Mouse (Mus musculus) G1E (cell line): ENCODE measurements at regions not wholly inside any gene's neighbourhood (a gene's known extent, or its start where the extent isn't known, plus 50 kb on each side); places are given as distances from the start of the nearest gene placed in this dataset.

Source experiments
- ATAC-seq: 2 replicates; pipeline ENCODE4 v1.8.0; 2016; ENCODE audit warnings: mild to moderate bottlenecking; ENCODE audit not compliant: insufficient number of reproducible peaks, poor library complexity, low FRiP score, severe bottlenecking; ENCODE audit errors: extremely low read depth
- DNase-seq: peaks from one replicate; pipeline ENCODE4 v3.0.0; 2012; ENCODE audit warnings: low spot score
- H3K27me3 ChIP-seq: 2 replicates; pipeline ENCODE4 v1.6.1; 2012; ENCODE audit warnings: mild to moderate bottlenecking, low read length, inconsistent platforms; ENCODE audit not compliant: insufficient read depth
- H3K36me3 ChIP-seq: replicated peaks from 2 replicates; pipeline ENCODE3; 2012; ENCODE audit warnings: mild to moderate bottlenecking, inconsistent platforms
- H3K4me1 ChIP-seq: 2 replicates; pipeline ENCODE4 v1.6.1; 2012; ENCODE audit warnings: low read depth, low read length, inconsistent platforms, mixed read lengths; ENCODE audit not compliant: insufficient read depth
- H3K4me3 ChIP-seq: 2 replicates; pipeline ENCODE4 v1.5.1; 2012; ENCODE audit warnings: low read depth, mild to moderate bottlenecking, inconsistent platforms, low read length, moderate library complexity, mixed read lengths
- H3K9me3 ChIP-seq: replicated peaks from 2 replicates; pipeline ENCODE4 v1.6.1; 2012; ENCODE audit warnings: inconsistent platforms
- CTCF ChIP-seq: IDR thresholded peaks from 2 replicates; pipeline ENCODE4 v1.5.1; 2012; ENCODE audit warnings: low read depth, low read length, inconsistent platforms, mixed read lengths
- GATA1 ChIP-seq: IDR thresholded peaks from 2 replicates; pipeline ENCODE4 v1.6.1; 2012; ENCODE audit warnings: borderline replicate concordance, low read length, inconsistent platforms, mixed read lengths
- GATA2 ChIP-seq: IDR thresholded peaks from 2 replicates; pipeline ENCODE4 v1.6.1; 2012; ENCODE audit warnings: low read depth, low read length, inconsistent platforms, borderline replicate concordance
- POLR2AphosphoS5 ChIP-seq: IDR thresholded peaks from 2 replicates; pipeline ENCODE4 v1.6.1; 2012; ENCODE audit warnings: low read depth, low read length, inconsistent platforms; ENCODE audit not compliant: insufficient replicate concordance
- TAL1 ChIP-seq: conservative IDR thresholded peaks from 2 replicates; pipeline ENCODE4 v1.6.1; 2012; ENCODE audit warnings: low read depth, low read length, inconsistent platforms, mixed read lengths

DNA sequence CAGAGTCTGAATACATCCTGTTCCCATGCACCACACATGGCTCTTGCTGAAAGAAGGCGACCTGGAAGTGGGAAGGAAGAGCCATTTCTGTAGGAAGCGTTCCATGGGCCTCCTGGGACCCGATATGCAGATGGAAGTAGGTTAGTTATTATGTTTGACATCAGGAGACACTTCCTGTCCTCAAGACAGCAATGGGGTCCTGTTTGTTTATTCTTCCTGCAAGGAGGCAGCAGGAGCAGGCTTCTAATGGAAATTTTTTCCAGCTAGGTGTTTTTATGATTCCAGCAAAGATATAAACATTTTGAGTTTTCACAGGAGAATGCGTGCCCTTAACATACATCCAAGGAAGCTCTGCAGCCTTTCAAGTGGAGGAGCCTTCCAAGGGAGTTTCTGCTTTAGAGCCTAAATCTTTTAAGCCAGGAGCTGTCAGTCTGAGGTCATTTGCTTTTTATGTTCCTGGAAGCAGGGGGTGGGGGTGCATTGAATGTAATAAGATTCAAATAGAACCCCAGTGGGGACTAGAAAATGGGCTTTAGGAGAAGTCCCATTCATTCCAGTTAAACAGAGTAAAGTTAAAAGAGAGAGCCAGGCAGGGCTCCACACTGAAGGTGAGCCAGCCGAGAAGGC is 146.9 kb downstream of the Kcnj2 start:
- H3K27me3 ChIP-seq: no peaks in the 10 kb centered on the region
- TF ChIP-seq CTCF (no peak), GATA2 (no peak), GATA1 (no peak), POLR2AphosphoS5 (no peak), TAL1 (no peak)
- no peaks in the 10 kb centered on the region for H3K4me1 ChIP-seq
- H3K9me3 ChIP-seq: peaks cover 23% of the 10 kb centered on the region
- H3K4me3 ChIP-seq: no peak overlapping the region
- DNase-seq (no peak), ATAC-seq (no peak)
- H3K36me3 ChIP-seq: no peaks in the 10 kb centered on the region

GRCm38 (mm10) chr11:111215006-111215405 is 149.0 kb downstream of the Kcnj2 start:
- no peak for DNase-seq
- Histone ChIP-seq H3K9me3 (peaks cover 23% of the 10 kb centered on the region), H3K4me1 (no peaks in the 10 kb centered on the region), H3K36me3 (no peaks in the 10 kb centered on the region), H3K4me3 (no peak overlapping the region), H3K27me3 (no peaks in the 10 kb centered on the region)
- TF ChIP-seq GATA2 (no peak), CTCF (no peak), GATA1 (no peak), POLR2AphosphoS5 (no peak), TAL1 (no peak)
- no peak for ATAC-seq

DNA sequence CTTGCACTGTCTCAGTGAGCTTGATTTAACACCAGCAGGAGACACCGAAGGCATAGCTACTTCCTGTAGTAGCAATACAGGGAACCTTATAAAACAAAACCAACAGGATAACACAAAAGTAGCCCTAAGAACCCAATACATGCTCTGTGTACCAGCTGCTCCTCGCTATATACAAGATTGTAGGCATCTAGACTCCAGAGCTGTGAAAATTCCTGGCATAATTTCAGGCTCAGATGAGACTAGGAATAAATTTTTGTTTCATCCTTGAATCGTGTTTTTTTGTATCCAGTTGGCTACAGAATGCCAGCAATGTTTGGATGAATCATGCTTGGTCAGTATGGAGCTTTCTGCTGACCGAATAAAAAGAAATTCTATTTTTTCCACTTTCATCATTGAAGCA is 157.9 kb downstream of the Kcnj2 start:
- no peak for DNase-seq

DNA sequence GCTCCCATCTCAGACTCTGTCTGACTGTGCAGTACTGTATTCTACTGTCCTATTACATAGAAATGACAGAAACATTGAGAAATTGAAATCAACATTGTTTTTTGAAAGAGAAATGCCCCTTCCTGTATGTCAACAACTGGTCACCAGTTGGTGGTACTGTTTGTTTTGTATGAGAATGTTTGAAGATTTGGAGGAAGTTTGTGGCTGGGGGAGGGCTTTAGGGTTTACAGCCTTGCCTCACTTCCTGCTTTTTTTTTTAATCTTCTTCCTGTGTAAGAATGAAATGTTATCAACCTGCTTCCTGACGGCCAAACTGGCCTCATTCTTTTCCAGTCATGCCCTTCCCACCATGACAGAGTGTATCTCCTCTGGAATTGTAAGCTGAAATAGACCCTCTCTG is 161.3 kb downstream of the Kcnj2 start:
- Histone ChIP-seq H3K4me1 (no peaks in the 10 kb centered on the region), H3K4me3 (no peak overlapping the region), H3K36me3 (no peaks in the 10 kb centered on the region), H3K27me3 (no peaks in the 10 kb centered on the region), H3K9me3 (peaks cover 18% of the 10 kb centered on the region)
- DNase-seq (no peak), ATAC-seq (no peak)
- no peak for TF ChIP-seq GATA2
- TF ChIP-seq GATA1: no peak
- TF ChIP-seq POLR2AphosphoS5: no peak
- TF ChIP-seq CTCF: no peak
- no peak for TF ChIP-seq TAL1

More for the DNA sequence above, 157.9 kb downstream of the Kcnj2 start:
- TF ChIP-seq GATA1: no peak
- TF ChIP-seq POLR2AphosphoS5: no peak
- TF ChIP-seq CTCF: no peak
- no peak for TF ChIP-seq GATA2
- no peak for TF ChIP-seq TAL1
- ATAC-seq: no peak
- no peaks in the 10 kb centered on the region for H3K4me1 ChIP-seq
- H3K4me3 ChIP-seq: no peak overlapping the region
- no peaks in the 10 kb centered on the region for H3K36me3 ChIP-seq
- H3K9me3 ChIP-seq: peaks cover 11% of the 10 kb centered on the region
- H3K27me3 ChIP-seq: no peaks in the 10 kb centered on the region

DNA sequence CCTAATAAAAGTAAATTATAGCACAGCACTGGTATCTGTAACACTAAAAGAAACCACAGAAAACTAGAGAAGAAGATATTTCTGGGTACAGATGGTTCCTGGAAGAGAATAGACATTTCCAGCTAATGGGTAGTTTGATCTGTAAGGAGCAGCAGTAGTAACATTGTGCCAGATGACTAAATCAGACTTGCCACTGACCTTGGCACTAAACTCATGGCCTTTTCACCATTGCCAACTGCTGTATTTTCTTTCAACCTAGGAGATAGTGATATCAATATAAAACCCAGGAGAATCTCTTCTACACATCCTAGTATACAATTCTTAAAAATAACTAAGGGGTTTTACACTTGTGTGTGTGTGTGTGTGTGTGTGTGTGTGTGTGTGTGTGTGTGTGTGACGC is 170.8 kb downstream of the Kcnj2 start:
- no peak overlapping the region for H3K4me3 ChIP-seq
- no peak for TF ChIP-seq CTCF
- no peak for TF ChIP-seq TAL1
- TF ChIP-seq GATA1: no peak
- TF ChIP-seq POLR2AphosphoS5: no peak
- no peak for TF ChIP-seq GATA2
- no peaks in the 10 kb centered on the region for H3K27me3 ChIP-seq
- H3K36me3 ChIP-seq: no peaks in the 10 kb centered on the region
- no peaks in the 10 kb centered on the region for H3K4me1 ChIP-seq
- DNase-seq (no peak), ATAC-seq (no peak)
- peaks cover 4% of the 10 kb centered on the region; the same call in 1 of the 2 replicates for H3K9me3 ChIP-seq

DNA sequence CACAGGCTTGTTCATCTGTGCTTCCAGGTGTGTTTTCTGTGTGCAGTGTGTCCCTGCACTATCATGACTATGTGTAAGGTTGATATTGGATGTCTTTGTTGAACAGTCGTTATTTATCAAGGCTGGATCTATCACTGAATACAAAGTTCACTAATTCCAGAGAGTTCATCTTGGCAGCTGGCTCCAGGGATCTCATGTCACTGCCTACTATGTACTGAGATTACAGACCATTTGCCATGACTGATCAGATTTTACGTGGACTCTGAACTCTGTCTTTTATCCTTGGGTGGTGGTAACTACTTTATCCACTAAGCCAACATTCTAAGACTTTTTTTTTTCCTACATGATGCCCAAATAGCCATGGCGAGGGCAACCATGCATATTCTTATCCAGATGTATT is 173.8 kb downstream of the Kcnj2 start:
- Histone ChIP-seq H3K4me1 (no peaks in the 10 kb centered on the region), H3K36me3 (no peaks in the 10 kb centered on the region), H3K27me3 (no peaks in the 10 kb centered on the region), H3K4me3 (no peak overlapping the region), H3K9me3 (peaks cover 15% of the 10 kb centered on the region)
- TF ChIP-seq GATA1: no peak
- TF ChIP-seq TAL1: no peak
- TF ChIP-seq POLR2AphosphoS5: no peak
- TF ChIP-seq GATA2: no peak
- TF ChIP-seq CTCF: no peak
- ATAC-seq (no peak), DNase-seq (no peak)
